Mouse (Mus musculus): ENCODE data around the gene Cx3cr1. TPM values are rescaled to one million over a fixed set of nuclear protein-coding genes. Genes with fewer than 3 reads are reported as not detected.

The Cx3cr1 gene
- 6.1 and 7.7 TPM in 2 replicates for polyA plus RNA-seq (2012; rRNA removed; ENCODE audit: low replicate concordance)

DNA sequence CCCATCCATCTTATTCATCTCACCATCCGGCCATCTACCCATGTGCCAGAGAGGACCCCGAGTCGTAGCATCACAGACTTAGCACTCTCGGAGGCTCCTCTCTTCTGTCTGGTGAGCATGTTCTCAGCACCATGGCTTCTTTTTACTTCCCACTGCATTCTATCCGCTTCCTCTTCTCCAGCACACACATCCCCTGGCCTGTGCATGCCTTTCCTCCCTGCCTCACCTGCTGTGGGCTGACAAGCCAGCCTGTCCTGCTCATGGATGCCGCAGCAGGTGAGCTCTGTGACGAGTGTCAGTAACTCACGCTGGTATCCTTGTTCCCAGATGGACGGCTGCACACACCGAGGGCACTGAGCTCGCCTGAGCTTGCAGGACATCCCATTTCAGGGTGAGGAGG is at the start of gene Cx3cr1:
Gene Cx3cr1 (minus strand): TSS at position 101 of the 400 bp plus-strand sequence.

GRCm38 (mm10) chr9:120110211-120111018 is 40.7 kb upstream of the Cx3cr1 start, which contains the start of gene Slc25a38:
Slc25a38 (plus strand) TSS chr9:120110374.

DNA sequence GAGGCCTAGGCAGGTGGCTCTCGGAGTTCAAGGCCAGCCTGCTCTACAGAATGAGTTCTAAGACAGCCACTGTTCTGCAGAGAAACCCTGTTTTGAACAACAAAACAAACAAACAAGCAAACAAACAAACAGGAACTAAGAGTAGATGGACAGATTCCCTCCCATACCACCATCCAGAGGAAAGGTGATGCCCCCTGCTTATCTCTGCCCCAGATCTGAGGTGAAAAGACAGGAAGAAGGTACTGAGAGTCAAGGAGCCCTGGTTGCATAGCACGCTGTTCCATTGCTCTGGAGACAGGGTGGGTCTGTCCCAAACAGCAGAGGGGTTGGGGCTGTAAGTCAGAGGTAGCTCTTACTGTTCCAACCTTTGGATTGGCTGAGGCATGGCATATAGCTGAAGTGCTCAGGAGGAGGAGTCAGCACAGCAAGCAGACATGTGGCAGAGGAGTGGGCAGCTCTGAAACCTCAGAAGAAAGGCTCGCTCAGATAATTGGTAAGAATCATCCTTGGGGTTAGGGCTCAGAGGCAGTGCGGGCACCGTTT is 22.1 kb upstream of the Cx3cr1 start, which contains the start of gene Ccr8:
Gene Ccr8 (plus strand): TSS at position 419 of the 543 bp plus-strand sequence.

DNA sequence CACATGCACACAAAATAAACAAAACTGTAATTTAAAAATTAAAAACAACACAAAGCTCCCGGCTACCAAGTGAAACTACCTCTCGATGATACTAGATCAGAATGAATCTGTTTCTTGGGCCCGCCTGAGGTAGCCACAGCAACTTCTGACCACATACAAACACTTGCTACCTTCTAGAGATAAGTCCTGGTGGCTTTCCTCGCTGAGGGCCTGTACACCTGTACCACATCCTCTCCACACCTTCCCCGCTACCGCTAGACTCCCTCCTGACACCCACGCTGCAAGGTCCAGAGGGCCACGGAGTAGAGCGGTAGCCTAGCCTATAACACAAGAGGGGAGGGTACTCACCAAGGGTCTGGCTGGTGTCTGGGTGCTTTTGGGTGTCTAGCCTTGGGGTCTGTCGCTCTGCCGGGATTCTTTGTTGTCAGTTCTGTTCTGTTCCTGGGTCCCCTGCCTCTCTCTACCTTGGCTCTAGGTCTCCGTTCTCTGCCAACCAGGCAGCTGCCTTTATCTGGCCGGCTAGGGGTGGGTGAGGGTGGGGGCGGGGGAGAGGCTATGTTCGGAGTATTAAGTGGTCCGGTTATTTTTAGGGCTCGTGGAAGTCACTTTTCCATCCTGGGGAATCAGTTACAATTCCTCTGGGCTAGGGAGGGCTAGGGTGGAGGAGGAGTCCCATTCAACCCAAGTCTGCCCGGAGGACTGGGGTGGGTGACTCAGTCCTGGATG is 46.4 kb downstream of the Cx3cr1 start, which contains the start of gene Xirp1:
Gene Xirp1 (minus strand): TSS at position 513 of the 726 bp plus-strand sequence.

GRCm38 (mm10) chr9:119984536-119985011 is 85.1 kb downstream of the Cx3cr1 start, which contains the start of gene Csrnp1:
Csrnp1 (minus strand) TSS chr9:119984658.

DNA sequence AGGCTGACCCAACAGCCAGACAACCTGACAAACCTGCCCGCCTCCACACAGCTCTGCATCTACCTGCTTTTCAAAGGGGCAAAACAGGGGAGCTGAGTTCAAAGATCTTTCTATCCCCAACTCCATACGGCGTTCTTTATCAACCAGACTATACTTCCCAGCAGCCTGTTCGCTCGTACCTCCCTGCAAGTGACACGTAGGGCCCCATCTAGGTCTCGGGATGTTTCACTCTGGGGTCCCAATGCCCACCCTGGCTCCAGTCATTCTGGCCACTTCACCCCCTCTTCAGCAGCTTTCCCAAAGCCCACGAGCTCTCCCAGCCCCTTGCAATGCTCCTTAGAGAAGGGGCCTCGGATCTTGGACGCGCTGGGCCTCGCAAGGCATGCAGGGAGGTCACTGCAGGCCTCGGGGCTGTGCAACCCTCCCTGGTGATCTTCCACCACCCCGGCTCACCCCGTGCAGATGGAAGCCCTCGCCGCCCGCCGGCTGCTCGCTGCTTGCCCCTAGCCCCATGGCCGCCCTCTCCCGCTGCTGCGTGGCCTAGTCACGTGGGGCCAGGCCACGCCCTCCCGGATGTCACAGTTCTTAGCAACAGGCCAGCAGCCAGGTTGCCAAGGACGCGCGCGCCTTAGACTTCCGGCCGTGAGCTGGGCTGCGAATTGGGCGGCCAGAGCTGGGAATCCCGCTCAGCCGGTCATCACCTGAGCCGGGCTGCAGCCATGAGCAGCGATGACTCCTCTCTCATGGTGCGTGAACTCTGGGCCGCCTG is 132.5 kb downstream of the Cx3cr1 start, which contains the start of the genes Gorasp1 and Ttc21a:
Gene Gorasp1 (minus strand): TSS at position 561 of the 769 bp plus-strand sequence.
Gene Ttc21a (plus strand): TSS at position 602 of the 769 bp plus-strand sequence.

GRCm38 (mm10) chr9:119894339-119895009 is 175.2 kb downstream of the Cx3cr1 start, which contains the start of gene Wdr48:
Wdr48 (plus strand) TSS chr9:119894878.

Other genes starting within 250 kb of the Cx3cr1 start
- 0.04 TPM in 1 of 2 replicates, not detected in the other for gene Scn11a, start 244.4 kb downstream of the Cx3cr1 start, polyA plus RNA-seq (2012; rRNA removed; ENCODE audit: low replicate concordance)
- gene Wdr48, start 175.0 kb downstream of the Cx3cr1 start, polyA plus RNA-seq (2012; rRNA removed; ENCODE audit: low replicate concordance) = 32.9 and 57.8 TPM in 2 replicates
- 19.6 and 20.2 TPM in 2 replicates for gene Gorasp1, start 132.3 kb downstream of the Cx3cr1 start, polyA plus RNA-seq (2012; rRNA removed; ENCODE audit: low replicate concordance)
- gene Ttc21a, start 132.3 kb downstream of the Cx3cr1 start, polyA plus RNA-seq (2012; rRNA removed; ENCODE audit: low replicate concordance) = 0.04 TPM in 1 of 2 replicates, not detected in the other
- 33.6 and 79.3 TPM in 2 replicates for gene Csrnp1, start 85.2 kb downstream of the Cx3cr1 start, polyA plus RNA-seq (2012; rRNA removed; ENCODE audit: low replicate concordance)
- 0.10 and 6.6 TPM in 2 replicates for gene Xirp1, start 46.3 kb downstream of the Cx3cr1 start, polyA plus RNA-seq (2012; rRNA removed; ENCODE audit: low replicate concordance)
- 2.1 and 3.3 TPM in 2 replicates for gene Ccr8, start 22.2 kb upstream of the Cx3cr1 start, polyA plus RNA-seq (2012; rRNA removed; ENCODE audit: low replicate concordance)
- 34.4 and 38.0 TPM in 2 replicates for gene Slc25a38, start 40.5 kb upstream of the Cx3cr1 start, polyA plus RNA-seq (2012; rRNA removed; ENCODE audit: low replicate concordance)
- 3,365 and 4,378 TPM in 2 replicates for gene Rpsa, start 57.8 kb upstream of the Cx3cr1 start, polyA plus RNA-seq (2012; rRNA removed; ENCODE audit: low replicate concordance)
- gene Mobp, start 79.8 kb upstream of the Cx3cr1 start, polyA plus RNA-seq (2012; rRNA removed; ENCODE audit: low replicate concordance) = 0.52 TPM in 1 of 2 replicates, not detected in the other
- gene Myrip, start 231.6 kb upstream of the Cx3cr1 start, polyA plus RNA-seq (2012; rRNA removed; ENCODE audit: low replicate concordance) = 1.4 and 1.8 TPM in 2 replicates

Measured in mammary gland, adult 2 months (tissue).